Mouse (Mus musculus) neural tube, embryonic 14.5 days (tissue): Measurements from ENCODE around the gene Tldc1. TPM values are rescaled to one million over a fixed set of nuclear protein-coding genes. Genes with fewer than 3 reads are reported as not detected.

ENCODE experiments used
- ATAC-seq: fragments of 200-750 bp; cut with Nextera tagmentation; 2 replicates; pipeline ENCODE4 v1.8.0; 2017; ENCODE audit warnings: low read depth, mild to moderate bottlenecking, moderate TSS enrichment, moderate library complexity
- H3K27ac ChIP-seq: fragments of 300-500 bp; sonication (generic); 2 replicates; pipeline ENCODE4 v1.5.1; 2014; ENCODE audit warnings: low read depth, mild to moderate bottlenecking, control low read depth, low read length, moderate library complexity, mixed read lengths
- H3K27me3 ChIP-seq: fragments of 300-500 bp; sonication (generic); 2 replicates; pipeline ENCODE4 v1.6.1; 2014; ENCODE audit warnings: low read length; ENCODE audit not compliant: control insufficient read depth, insufficient read depth
- H3K36me3 ChIP-seq: fragments of 300-500 bp; sonication (generic); 2 replicates; pipeline ENCODE4 v1.6.1; 2014; ENCODE audit warnings: low read length, mixed read lengths; ENCODE audit not compliant: control insufficient read depth, insufficient read depth
- H3K4me1 ChIP-seq: fragments of 300-500 bp; sonication (generic); 2 replicates; pipeline ENCODE4 v1.6.1; 2014; ENCODE audit warnings: low read length; ENCODE audit not compliant: control insufficient read depth, insufficient read depth
- H3K4me2 ChIP-seq: fragments of 300-500 bp; sonication (generic); 2 replicates; pipeline ENCODE4 v1.6.1; 2014; ENCODE audit warnings: mild to moderate bottlenecking, low read depth, low read length, control low read depth
- H3K4me3 ChIP-seq: fragments of 300-500 bp; sonication (generic); 2 replicates; pipeline ENCODE4 v1.5.1; 2014; ENCODE audit warnings: low read depth, low read length, control low read depth, mixed read lengths
- H3K9ac ChIP-seq: fragments of 300-500 bp; sonication (generic); replicated peaks from 2 replicates; pipeline ENCODE4 v1.6.1; 2014; ENCODE audit warnings: low read depth, mild to moderate bottlenecking, control low read depth, low read length, mixed read lengths
- H3K9me3 ChIP-seq: fragments of 300-500 bp; sonication (generic); 2 replicates; pipeline ENCODE4 v1.6.1; 2016; ENCODE audit warnings: low read length; ENCODE audit not compliant: control insufficient read depth
- WGBS: fragments of 180-500 bp; shearing (Covaris S2); extraction: QIAGEN DNeasy Blood & Tissue Kit; methylation state at CpG from one replicate; pipeline ENCODE4 v1.1.7; 2014; 5-methylcytosine and 5-hydroxymethylcytosine counted together
- polyA plus RNA-seq: library from polyadenylated mRNA; unstranded; fragments of >200 nt; fragmentation: Nextera tagmentation; extraction: Ambion mirVana; gene quantifications from 2 replicates; pipeline ENCODE4 v1.2.1, GENCODE M21; 2014

Gene Tldc1
- polyA plus RNA-seq, 1 experiment from 2014 or later, result 8.1 TPM

DNA sequence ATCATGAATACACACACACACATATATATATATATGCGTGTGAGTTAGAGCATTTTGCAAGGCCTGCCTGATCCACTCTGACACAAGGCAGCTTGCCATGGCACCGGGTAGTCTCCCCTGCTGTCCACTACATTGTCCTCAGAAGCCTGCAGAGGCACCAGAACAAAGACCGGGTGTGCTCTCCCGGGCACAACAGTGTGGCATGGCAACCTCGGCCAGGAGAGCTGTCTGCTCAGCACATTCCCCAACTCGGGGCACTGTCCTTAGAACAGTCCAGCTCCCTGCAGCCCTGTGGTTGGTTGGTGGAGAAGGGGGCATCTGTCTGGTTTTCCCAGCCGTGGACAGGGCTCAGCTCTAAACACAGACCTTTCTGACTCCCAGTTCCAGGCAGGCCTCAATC, 41.1 kb upstream of the Tldc1 start:
- Histone ChIP-seq H3K27me3 (no peaks in the 10 kb centered on the region), H3K27ac (no peak overlapping the region), H3K4me3 (no peak overlapping the region), H3K9me3 (no peaks in the 10 kb centered on the region), H3K4me2 (no peak overlapping the region), H3K36me3 (no peaks in the 10 kb centered on the region; the same call in 1 of the 2 replicates), H3K4me1 (no peaks in the 10 kb centered on the region; the same call in 1 of the 2 replicates), H3K9ac (no peak overlapping the region)
- ATAC-seq, result no peak
- WGBS, result 65% methylated on average over 7 of the region's 7 CpGs

DNA sequence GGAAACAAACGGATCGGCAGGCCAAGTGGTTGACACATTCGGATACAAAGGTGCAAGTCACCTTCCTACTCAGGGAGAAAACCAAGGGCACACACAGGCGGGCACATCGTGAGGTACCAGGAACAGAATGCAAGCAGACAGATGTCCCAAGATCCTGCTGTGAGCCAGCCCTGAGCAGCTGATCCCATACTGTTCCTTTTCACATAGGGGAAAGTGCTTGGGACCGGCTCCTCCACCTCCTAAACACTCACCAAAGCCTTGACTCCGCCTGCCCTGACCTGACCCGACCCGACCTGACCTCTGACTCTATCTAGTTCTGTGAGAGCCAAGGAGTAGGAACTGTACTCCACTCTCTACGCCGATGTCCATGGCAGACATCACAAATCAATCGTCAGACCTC, 39.2 kb upstream of the Tldc1 start:
- H3K27ac ChIP-seq, result no peak overlapping the region

DNA sequence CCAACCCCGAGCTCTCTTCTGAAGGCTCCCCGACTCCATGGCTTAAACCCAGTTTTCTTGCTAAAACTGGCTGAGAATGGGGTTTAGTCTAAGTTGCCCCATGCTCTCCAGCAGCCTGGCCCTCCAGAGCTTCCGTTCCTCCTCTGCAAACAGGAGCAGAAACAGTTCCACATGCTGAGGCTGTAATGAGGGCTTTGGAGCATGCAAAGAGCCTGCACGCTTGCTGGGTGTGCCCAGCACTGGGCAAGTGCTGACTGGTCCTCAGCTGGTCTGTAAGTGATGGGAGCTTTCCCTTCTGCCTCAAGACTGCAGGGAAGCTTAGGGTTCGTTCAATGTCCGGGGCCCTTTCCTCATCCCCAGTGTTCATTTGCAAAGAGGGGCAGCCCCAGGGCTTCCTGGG, 38.0 kb upstream of the Tldc1 start:
- ATAC-seq, result no peak
- H3K36me3 ChIP-seq, result no peaks in the 10 kb centered on the region; the same call in 1 of the 2 replicates
- no peaks in the 10 kb centered on the region for H3K9me3 ChIP-seq
- H3K27ac ChIP-seq, result no peak overlapping the region
- peaks cover 4% of the 10 kb centered on the region; the same call in 1 of the 2 replicates for H3K4me1 ChIP-seq
- 87% methylated on average over 6 of the region's 6 CpGs for WGBS
- no peak overlapping the region for H3K4me2 ChIP-seq
- H3K9ac ChIP-seq, result no peak overlapping the region
- no peak overlapping the region for H3K4me3 ChIP-seq
- no peaks in the 10 kb centered on the region for H3K27me3 ChIP-seq

More for the DNA sequence above, 39.2 kb upstream of the Tldc1 start:
- no peak for ATAC-seq
- H3K36me3 ChIP-seq, result no peaks in the 10 kb centered on the region; the same call in 1 of the 2 replicates
- H3K4me3 ChIP-seq, result no peak overlapping the region
- H3K9me3 ChIP-seq, result no peaks in the 10 kb centered on the region
- WGBS, result 32% methylated on average over 12 of the region's 12 CpGs
- no peaks in the 10 kb centered on the region for H3K27me3 ChIP-seq
- no peak overlapping the region for H3K4me2 ChIP-seq
- H3K4me1 ChIP-seq, result peaks cover 4% of the 10 kb centered on the region; the same call in 1 of the 2 replicates
- no peak overlapping the region for H3K9ac ChIP-seq

DNA sequence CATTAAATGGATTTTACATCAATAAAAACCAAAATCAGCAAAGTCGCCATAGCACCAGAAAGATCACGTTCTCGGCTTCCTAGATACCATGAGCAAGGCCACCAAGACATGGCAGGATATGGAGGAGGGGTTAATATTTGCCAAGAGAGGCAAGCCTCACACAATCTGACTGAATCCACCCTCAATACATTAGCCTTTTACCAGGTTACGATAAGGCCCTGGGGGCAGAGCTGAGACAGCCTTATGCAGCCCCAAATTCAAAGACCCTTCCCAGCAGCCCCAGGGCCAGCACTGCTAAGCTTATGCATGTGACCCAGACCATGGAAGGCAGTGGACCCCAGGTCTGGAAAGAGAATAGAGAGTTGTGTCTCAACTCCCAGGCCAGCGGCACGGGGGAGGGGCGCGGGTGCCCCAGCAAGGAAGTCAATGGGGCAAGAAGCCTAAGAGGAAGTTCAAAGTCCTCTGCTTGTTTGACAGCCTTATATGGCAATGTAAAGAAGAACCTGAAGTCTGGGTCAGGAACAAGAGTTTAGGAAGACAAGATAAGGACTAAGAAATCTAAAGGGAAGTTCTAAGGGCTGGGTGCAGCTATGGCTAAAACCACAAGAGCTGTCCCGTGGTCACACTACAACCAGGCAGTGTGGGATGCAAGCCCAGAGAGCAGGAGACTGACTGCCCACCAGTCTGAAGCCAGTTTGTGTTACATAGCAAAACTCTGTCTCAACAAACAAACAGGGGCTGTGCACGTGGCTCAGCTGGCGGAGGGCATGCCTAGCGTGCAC, 34.6 kb upstream of the Tldc1 start:
- Histone ChIP-seq H3K4me1 (peaks cover 16% of the 10 kb centered on the region; the same call in 1 of the 2 replicates), H3K4me3 (no peak overlapping the region), H3K36me3 (no peaks in the 10 kb centered on the region), H3K27ac (no peak overlapping the region), H3K9ac (no peak overlapping the region), H3K9me3 (no peaks in the 10 kb centered on the region), H3K4me2 (no peak overlapping the region), H3K27me3 (no peaks in the 10 kb centered on the region)
- ATAC-seq, result no peak
- WGBS, result 80% methylated on average over 12 of the region's 12 CpGs

DNA sequence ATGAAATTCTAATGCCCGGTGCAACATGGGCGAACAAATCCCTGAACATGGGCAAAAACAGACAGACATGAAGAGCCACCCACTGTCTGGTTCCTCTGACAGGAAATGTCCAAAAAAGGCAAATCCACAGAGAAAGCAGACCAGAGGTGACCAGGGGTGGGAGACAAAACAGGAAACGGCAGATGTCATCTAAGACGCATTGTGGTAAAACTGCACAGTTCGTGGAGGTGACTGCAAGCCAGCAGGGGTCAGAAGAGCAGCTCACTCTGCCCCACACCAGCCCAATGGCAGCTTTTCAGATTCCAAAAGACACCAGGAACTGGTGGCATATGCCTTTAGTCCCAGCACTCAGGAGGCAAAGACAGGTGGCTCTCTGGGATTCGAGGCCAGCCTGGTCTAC, 33.7 kb upstream of the Tldc1 start:
- H3K4me1 ChIP-seq, result peaks cover 17% of the 10 kb centered on the region; the same call in 1 of the 2 replicates
- H3K4me2 ChIP-seq, result no peak overlapping the region
- H3K27me3 ChIP-seq, result no peaks in the 10 kb centered on the region
- no peaks in the 10 kb centered on the region for H3K36me3 ChIP-seq
- WGBS, result 59% methylated on average over 6 of the region's 6 CpGs
- no peaks in the 10 kb centered on the region for H3K9me3 ChIP-seq
- H3K4me3 ChIP-seq, result no peak overlapping the region
- H3K27ac ChIP-seq, result no peak overlapping the region
- ATAC-seq, result no peak
- no peak overlapping the region for H3K9ac ChIP-seq

DNA sequence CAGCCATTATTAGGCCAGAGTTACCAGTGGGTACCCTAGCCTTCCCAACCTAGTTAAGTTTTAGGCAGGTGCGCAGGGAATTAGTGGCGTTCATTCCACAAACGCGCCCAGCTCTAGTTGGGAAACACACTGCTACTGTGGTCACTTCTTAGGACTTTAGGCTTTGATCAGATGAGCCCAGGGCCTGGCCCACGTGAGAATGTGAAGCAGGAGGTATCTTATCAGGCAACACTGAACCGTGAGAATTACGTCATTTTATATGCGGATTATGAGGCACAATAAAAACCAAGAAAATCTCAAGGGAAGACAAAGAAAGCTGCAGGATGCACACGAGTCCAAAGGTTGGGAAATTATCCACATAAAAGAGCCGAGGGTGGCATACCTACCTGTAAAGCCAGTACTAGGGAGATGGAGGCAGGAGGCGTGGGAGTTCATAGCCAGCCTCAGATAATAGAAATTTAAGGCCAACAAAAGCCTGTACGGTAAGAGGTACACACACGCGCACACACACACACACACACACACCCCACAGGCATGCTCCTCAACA, 32.8 kb upstream of the Tldc1 start:
- ATAC-seq, result no peak
- H3K4me1 ChIP-seq, result peaks cover 25% of the 10 kb centered on the region; the same call in 1 of the 2 replicates
- no peaks in the 10 kb centered on the region for H3K36me3 ChIP-seq
- no peaks in the 10 kb centered on the region for H3K27me3 ChIP-seq
- no peak overlapping the region for H3K9ac ChIP-seq
- H3K4me3 ChIP-seq, result no peak overlapping the region
- H3K27ac ChIP-seq, result no peak overlapping the region
- 70% methylated on average over 14 of the region's 14 CpGs for WGBS
- no peaks in the 10 kb centered on the region for H3K9me3 ChIP-seq
- no peak overlapping the region for H3K4me2 ChIP-seq

DNA sequence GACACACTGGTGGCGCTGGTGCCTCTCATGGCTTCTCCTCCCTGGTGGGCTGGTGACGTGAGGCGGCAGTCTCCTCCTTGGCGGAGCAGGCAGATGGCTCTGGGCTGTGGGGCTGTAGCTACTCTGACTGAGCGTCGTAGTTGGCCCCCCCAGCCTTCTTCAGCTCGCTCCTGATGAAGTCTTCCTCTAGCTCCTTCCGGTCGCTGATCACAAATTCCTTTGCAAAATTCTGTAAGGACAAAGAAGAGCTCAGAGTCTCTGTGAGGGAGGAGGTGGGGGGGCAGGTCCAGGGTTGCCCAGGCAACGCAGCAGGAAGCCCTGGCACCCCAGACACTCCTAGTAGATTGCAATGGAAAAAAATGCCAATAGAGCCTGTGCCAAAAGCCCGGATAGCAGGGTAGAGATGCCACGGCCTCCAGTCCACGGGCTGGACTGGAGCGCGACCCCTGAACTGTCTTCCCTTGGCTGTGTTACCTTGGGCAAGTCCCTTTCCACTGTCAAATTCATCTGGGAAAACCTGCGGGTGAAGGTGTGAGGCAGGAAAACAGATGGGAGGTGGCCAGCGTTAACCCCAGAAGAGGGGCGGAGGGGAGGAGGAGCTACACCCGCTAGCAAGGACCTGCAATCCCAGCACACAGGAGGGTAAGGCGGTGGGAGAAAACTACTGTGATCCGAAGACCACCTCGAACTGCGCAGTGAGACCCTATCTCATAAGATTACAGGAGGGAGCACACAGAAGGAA, 32.1 kb upstream of the Tldc1 start:
- no peaks in the 10 kb centered on the region for H3K9me3 ChIP-seq
- ATAC-seq, result no peak; the same call in 1 of the 2 replicates
- H3K4me2 ChIP-seq, result no peak overlapping the region
- H3K27me3 ChIP-seq, result no peaks in the 10 kb centered on the region
- WGBS, result 42% methylated on average over 23 of the region's 23 CpGs
- peaks cover 25% of the 10 kb centered on the region; the same call in 1 of the 2 replicates for H3K4me1 ChIP-seq
- no peaks in the 10 kb centered on the region for H3K36me3 ChIP-seq
- H3K27ac ChIP-seq, result peak overlapping the region; percentile 34; the same call in 1 of the 2 replicates
- no peak overlapping the region for H3K9ac ChIP-seq
- no peak overlapping the region for H3K4me3 ChIP-seq

DNA sequence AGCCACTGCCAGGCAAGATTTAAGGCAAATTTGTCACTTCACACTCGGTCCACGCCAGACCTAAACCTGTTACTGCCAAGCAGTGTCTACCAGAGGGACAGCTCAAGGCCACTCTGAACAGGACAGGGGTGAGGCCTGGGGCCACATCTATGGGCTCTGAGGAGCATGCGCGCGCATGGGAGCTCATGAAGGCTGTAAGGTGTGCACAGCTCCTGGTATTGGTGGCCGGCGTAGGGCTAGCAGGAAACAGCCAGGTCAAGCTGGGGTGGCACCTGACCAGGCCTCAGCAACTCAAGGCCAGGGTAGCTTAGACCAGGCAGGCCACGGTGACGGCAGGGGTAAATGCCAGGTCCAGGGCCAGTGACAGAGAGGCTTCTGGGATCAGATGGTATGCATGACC, 31.4 kb upstream of the Tldc1 start:
- peaks cover 25% of the 10 kb centered on the region; the same call in 1 of the 2 replicates for H3K4me1 ChIP-seq
- ATAC-seq, result no peak
- peak overlapping the region; percentile 34; the same call in 1 of the 2 replicates for H3K27ac ChIP-seq
- H3K36me3 ChIP-seq, result no peaks in the 10 kb centered on the region
- H3K9ac ChIP-seq, result no peak overlapping the region
- no peaks in the 10 kb centered on the region for H3K9me3 ChIP-seq
- WGBS, result 85% methylated on average over 9 of the region's 9 CpGs
- H3K4me2 ChIP-seq, result no peak overlapping the region
- no peaks in the 10 kb centered on the region for H3K27me3 ChIP-seq
- H3K4me3 ChIP-seq, result no peak overlapping the region
